Mouse (Mus musculus) spleen, postnatal 0 days (tissue): Measurements from ENCODE around the gene A3galt2. TPM values are rescaled to one million over a fixed set of nuclear protein-coding genes. Genes with fewer than 3 reads are reported as not detected.

ENCODE experiments used
- polyA plus RNA-seq: library from polyadenylated mRNA; unstranded; fragments of >200 nt; fragmentation: Nextera tagmentation; extraction: Ambion mirVana; gene quantifications from 2 replicates; pipeline ENCODE4 v1.2.1, GENCODE M21; 2015

The A3galt2 gene
- 0.08 TPM in 1 of 2 replicates, not detected in the other for polyA plus RNA-seq

DNA sequence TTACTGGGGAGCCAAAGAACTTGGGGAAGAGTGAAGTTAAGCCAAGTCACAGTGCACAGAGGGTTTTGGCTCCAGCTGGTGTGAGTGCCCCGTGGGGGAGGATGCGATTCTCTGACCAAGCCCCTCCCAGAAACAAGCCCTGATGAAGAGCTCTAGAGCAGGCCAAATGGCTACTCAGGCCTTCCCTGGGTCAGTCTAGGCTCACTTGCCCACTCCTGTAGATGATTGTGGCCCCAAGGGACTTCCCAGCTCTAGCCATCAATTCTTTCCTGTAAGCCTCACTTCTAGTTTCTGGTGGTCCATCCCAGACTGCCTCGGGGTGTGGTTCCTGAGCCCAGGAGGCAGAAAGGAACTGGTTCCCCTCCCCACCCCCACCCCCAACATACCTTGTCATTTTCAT is at the start of gene A3galt2:
Gene A3galt2 (plus strand): TSS at position 301 of the 400 bp plus-strand sequence.

GRCm38 (mm10) chr4:128806043-128806826 is 51.1 kb downstream of the A3galt2 start, which contains the start of gene Zfp362:
Zfp362 (minus strand) TSS chr4:128806045.

Other genes with a start within 250 kb of the A3galt2 start
- gene Zscan20, start 145.3 kb upstream of the A3galt2 start, polyA plus RNA-seq, result 1.00 and 1.4 TPM in 2 replicates
- gene Tlr12, start 136.7 kb upstream of the A3galt2 start, polyA plus RNA-seq, result 0.89 and 1.4 TPM in 2 replicates
- gene Phc2, start 100.7 kb upstream of the A3galt2 start, polyA plus RNA-seq, result 18.0 and 21.1 TPM in 2 replicates
- 10.7 and 13.6 TPM in 2 replicates for gene Zfp362, start 50.7 kb downstream of the A3galt2 start, polyA plus RNA-seq
- gene Trim62, start 128.2 kb downstream of the A3galt2 start, polyA plus RNA-seq, result 1.2 and 1.6 TPM in 2 replicates
- 4.6 and 5.5 TPM in 2 replicates for gene Azin2, start 207.1 kb downstream of the A3galt2 start, polyA plus RNA-seq
- 158 and 159 TPM in 2 replicates for gene Ak2, start 236.6 kb downstream of the A3galt2 start, polyA plus RNA-seq